Mouse (Mus musculus) kidney, postnatal 36 days (tissue): ENCODE data around the gene Wdr34.

Experiments
- DNase-seq, 2 experiments: peaks; one replicate each; pipeline ENCODE4 v3.0.0; 2021 to 2022; ENCODE audit warnings: mixed read lengths in 2 of 2

The Wdr34 gene

GRCm38 (mm10) chr2:30026997-30027396 lies 21.7 kb downstream of the Wdr34 start:
- DNase-seq = no peak

GRCm38 (mm10) chr2:30025454-30025853 lies 23.2 kb downstream of the Wdr34 start:
- no peak for DNase-seq

GRCm38 (mm10) chr2:30014326-30014966 lies 34.2 kb downstream of the Wdr34 start:
- peak in 1 of 2 experiments; percentile 29 for DNase-seq

- DNase-seq = peak in 1 of 2 experiments; percentile 19
Observed at GRCm38 (mm10) chr2:30010840-30011281, 37.8 kb downstream of the Wdr34 start.

GRCm38 (mm10) chr2:30009101-30009500 lies 39.6 kb downstream of the Wdr34 start:
- peak; percentile 36 to 49 for DNase-seq

GRCm38 (mm10) chr2:29991962-29992361 lies 56.7 kb downstream of the Wdr34 start:
- DNase-seq = no peak
